Mouse (Mus musculus): ENCODE measurements around the gene Uvrag. TPM values are rescaled to one million over a fixed set of nuclear protein-coding genes. Genes with fewer than 3 reads are reported as not detected.

Uvrag gene
- polyA plus RNA-seq, 1 experiment from 2014 or later, result 12.8 TPM

GRCm38 (mm10) chr7:98839312-98839711 is 301.6 kb downstream of the Uvrag start:
- peak overlapping the region; percentile 58 for H3K4me3 ChIP-seq
- 4% methylated on average over 12 of the region's 12 CpGs for WGBS
- no peak overlapping the region; the same call in 1 of the 2 replicates for H3K27ac ChIP-seq
- no peaks in the 10 kb centered on the region for H3K36me3 ChIP-seq
- no peak for DNase-seq (ENCODE audit: low spot score)
- peaks cover 82% of the 10 kb centered on the region for H3K4me1 ChIP-seq (replicated peaks)
- peaks cover 100% of the 10 kb centered on the region for H3K27me3 ChIP-seq (ENCODE audit: insufficient read depth, poor library complexity, severe bottlenecking)
- H3K9me3 ChIP-seq, result no peaks in the 10 kb centered on the region

- Histone ChIP-seq H3K9me3 (no peaks in the 10 kb centered on the region), H3K4me1 (replicated peaks) (peaks cover 76% of the 10 kb centered on the region), H3K36me3 (no peaks in the 10 kb centered on the region), H3K27ac (peak overlapping the region; percentile 64), H3K27me3 (ENCODE audit: insufficient read depth, poor library complexity, severe bottlenecking) (peaks cover 100% of the 10 kb centered on the region), H3K4me3 (peak overlapping the region; percentile 58)
- DNase-seq (ENCODE audit: low spot score), result peak; percentile 78
- WGBS, result under 1% methylated on average over 48 of the region's 48 CpGs
Observed at GRCm38 (mm10) chr7:98838729-98839141, 302.2 kb downstream of the Uvrag start.

GRCm38 (mm10) chr7:98837901-98838300 is 303.0 kb downstream of the Uvrag start:
- peaks cover 99% of the 10 kb centered on the region for H3K27me3 ChIP-seq (ENCODE audit: insufficient read depth, poor library complexity, severe bottlenecking)
- H3K9me3 ChIP-seq, result no peaks in the 10 kb centered on the region
- peak overlapping the region; percentile 58 for H3K4me3 ChIP-seq
- DNase-seq (ENCODE audit: low spot score), result peak; percentile 88
- H3K4me1 ChIP-seq (replicated peaks), result peaks cover 68% of the 10 kb centered on the region
- H3K36me3 ChIP-seq, result no peaks in the 10 kb centered on the region
- no peak overlapping the region for H3K27ac ChIP-seq
- 1% methylated on average over 17 of the region's 17 CpGs for WGBS

- H3K4me3 ChIP-seq, result peak overlapping the region; percentile 57
- WGBS, result 1% methylated on average over 23 of the region's 23 CpGs
- DNase-seq (ENCODE audit: low spot score), result peak; percentile 67
- peaks cover 99% of the 10 kb centered on the region for H3K27me3 ChIP-seq (ENCODE audit: insufficient read depth, poor library complexity, severe bottlenecking)
- H3K36me3 ChIP-seq, result no peaks in the 10 kb centered on the region
- H3K4me1 ChIP-seq (replicated peaks), result peaks cover 72% of the 10 kb centered on the region
- H3K9me3 ChIP-seq, result no peaks in the 10 kb centered on the region
- no peak overlapping the region for H3K27ac ChIP-seq
Observed at GRCm38 (mm10) chr7:98836646-98837045, 304.3 kb downstream of the Uvrag start.

GRCm38 (mm10) chr7:98835519-98836441 is 305.2 kb downstream of the Uvrag start:
- DNase-seq (ENCODE audit: low spot score), result peak; percentile 58
- peaks cover 78% of the 10 kb centered on the region for H3K4me1 ChIP-seq (replicated peaks)
- no peaks in the 10 kb centered on the region for H3K9me3 ChIP-seq
- peak overlapping the region; percentile 57 for H3K4me3 ChIP-seq
- peaks cover 99% of the 10 kb centered on the region for H3K27me3 ChIP-seq (ENCODE audit: insufficient read depth, poor library complexity, severe bottlenecking)
- H3K27ac ChIP-seq, result no peak overlapping the region; the same call in 1 of the 2 replicates
- H3K36me3 ChIP-seq, result no peaks in the 10 kb centered on the region
- under 1% methylated on average over 46 of the region's 46 CpGs for WGBS

Other genes with a start within 250 kb of the Uvrag start
- 13.1 and 15.0 TPM in 2 replicates for gene Dgat2, start 41.6 kb upstream of the Uvrag start, polyA plus RNA-seq (2016; fragmentation: Nextera tagmentation; extraction: Ambion mirVana)
- gene Mogat2, start 97.5 kb upstream of the Uvrag start, polyA plus RNA-seq (2016; fragmentation: Nextera tagmentation; extraction: Ambion mirVana), result 21.2 and 31.5 TPM in 2 replicates
- 32.9 and 65.5 TPM in 2 replicates for gene Map6, start 126.3 kb upstream of the Uvrag start, polyA plus RNA-seq (2016; fragmentation: Nextera tagmentation; extraction: Ambion mirVana)
- gene Serpinh1, start 212.1 kb upstream of the Uvrag start, polyA plus RNA-seq (2016; fragmentation: Nextera tagmentation; extraction: Ambion mirVana), result 861 and 996 TPM in 2 replicates
- gene Gdpd5, start 240.3 kb upstream of the Uvrag start, polyA plus RNA-seq (2016; fragmentation: Nextera tagmentation; extraction: Ambion mirVana), result 33.8 and 43.8 TPM in 2 replicates

Data from hindbrain, embryonic 10.5 days (tissue).